Mouse (Mus musculus) liver, postnatal 0 days (tissue): ENCODE results near the gene Arpp21.

Source experiments
- CTCF ChIP-seq: sonication (generic); IDR thresholded peaks from 2 replicates; pipeline ENCODE4 v1.5.1; 2016; ENCODE audit warnings: antibody characterized with exemption, low read depth
- EP300 ChIP-seq: IDR thresholded peaks from 2 replicates; pipeline ENCODE4 v1.6.1; 2016; ENCODE audit warnings: antibody characterized with exemption, low read depth, mild to moderate bottlenecking

DNA sequence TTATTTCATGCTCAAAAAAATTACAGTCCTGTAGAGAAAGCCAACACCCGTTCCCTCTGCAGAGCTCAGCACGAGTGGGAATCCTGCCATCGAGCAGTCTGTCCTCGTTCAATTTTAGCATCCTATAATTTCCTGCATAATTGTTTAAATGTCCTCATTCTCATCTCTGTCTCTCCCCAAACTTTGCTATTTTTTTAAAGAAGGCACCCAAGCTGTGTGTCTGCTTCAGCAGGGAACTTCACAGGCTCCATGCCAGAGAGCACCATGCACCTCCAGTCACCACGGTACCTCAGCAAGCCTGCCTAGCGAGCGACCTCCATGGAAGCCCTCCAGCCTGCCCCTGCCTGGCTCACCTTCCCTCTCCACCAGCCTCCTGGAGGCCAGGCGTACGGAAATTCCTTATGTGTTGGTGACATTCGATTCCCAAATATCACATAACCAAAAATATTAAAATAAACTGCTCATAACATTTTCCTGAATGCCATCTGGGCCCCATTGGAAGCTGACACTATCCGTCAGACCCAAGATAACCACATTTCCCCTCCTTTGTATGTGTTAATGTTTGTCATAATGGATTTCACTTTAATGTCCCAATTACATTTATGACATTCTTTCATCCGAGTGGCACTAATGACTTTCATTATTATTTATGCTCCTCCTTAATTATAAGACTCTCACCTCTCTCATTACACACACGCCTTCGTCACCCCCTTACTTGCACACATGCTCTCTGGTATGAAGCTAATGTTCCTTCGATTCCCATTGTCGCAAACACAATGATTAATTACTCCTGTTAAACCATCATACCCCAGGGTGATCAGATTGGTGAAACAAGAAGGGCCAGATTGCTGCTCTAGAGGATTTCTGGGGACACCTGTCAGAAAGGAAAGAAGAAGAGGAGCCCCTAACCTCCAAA, 26.5 kb upstream of the Arpp21 start:
- TF ChIP-seq CTCF (no peak), EP300 (no peak)
